Mouse (Mus musculus): ENCODE measurements around the gene Gsta4. TPM values are rescaled to one million over a fixed set of nuclear protein-coding genes. Genes with fewer than 3 reads are reported as not detected.
A peak's percentile ranks its signal among the peaks of the same experiment; 100 is the strongest.
"Not testable (repeated sequence)": the region's sequence is repeated elsewhere in the genome, so short reads cannot be mapped to it uniquely, and the experiment has no call there.

Gene Gsta4
- polyA plus RNA-seq, 1 experiment = 102 TPM

GRCm38 (mm10) chr9:78225304-78225703, 42.7 kb downstream of the Gsta4 start:
- Histone ChIP-seq H3K27me3 (ENCODE audit: control insufficient read depth, insufficient read depth, insufficient read length) (no peaks in the 10 kb centered on the region), H3K36me3 (ENCODE audit: control insufficient read depth, insufficient read depth) (no peaks in the 10 kb centered on the region), H3ac (ENCODE audit: control insufficient read depth, insufficient read length, low read depth) (no peak overlapping the region), H3K79me3 (ENCODE audit: low read depth) (no peaks in the 10 kb centered on the region), H3K79me2 (ENCODE audit: control insufficient read depth, insufficient read depth) (no peaks in the 10 kb centered on the region), H3K4me3 (ENCODE audit: insufficient read depth, poor library complexity, severe bottlenecking) (no peak overlapping the region)
- TF ChIP-seq FOSL1 (IDR thresholded peaks at IDR 0.05; ENCODE audit: insufficient read depth, low read length, poor library complexity, severe bottlenecking) (no peak), USF1 (IDR thresholded peaks at IDR 0.05; ENCODE audit: low read depth) (no peak), MAX (IDR thresholded peaks at IDR 0.05) (no peak), CEBPB (IDR thresholded peaks at IDR 0.05; ENCODE audit: low read depth) (no peak), CTCF (IDR thresholded peaks at IDR 0.05; ENCODE audit: control insufficient read depth, insufficient read depth, insufficient read length) (no peak), MYOG (IDR thresholded peaks at IDR 0.05; ENCODE audit: control insufficient read depth, extremely low read depth, insufficient read length) (no peak), MYOD1 (IDR thresholded peaks at IDR 0.05; ENCODE audit: control insufficient read depth, insufficient read length, low read depth) (no peak)

GRCm38 (mm10) chr9:78228122-78228521, 45.5 kb downstream of the Gsta4 start:
- no peaks in the 10 kb centered on the region for H3K36me3 ChIP-seq (ENCODE audit: control insufficient read depth, insufficient read depth)
- no peaks in the 10 kb centered on the region for H3K79me3 ChIP-seq (ENCODE audit: low read depth)
- H3K4me3 ChIP-seq (ENCODE audit: insufficient read depth, poor library complexity, severe bottlenecking) = no peak overlapping the region
- H3K27me3 ChIP-seq (ENCODE audit: control insufficient read depth, insufficient read depth, insufficient read length) = no peaks in the 10 kb centered on the region
- no peak overlapping the region for H3ac ChIP-seq (ENCODE audit: control insufficient read depth, insufficient read length, low read depth)
- TF ChIP-seq MYOG (IDR thresholded peaks at IDR 0.05; ENCODE audit: control insufficient read depth, extremely low read depth, insufficient read length) (no peak), CTCF (IDR thresholded peaks at IDR 0.05; ENCODE audit: control insufficient read depth, insufficient read depth, insufficient read length) (no peak), FOSL1 (IDR thresholded peaks at IDR 0.05; ENCODE audit: insufficient read depth, low read length, poor library complexity, severe bottlenecking) (no peak)
- H3K79me2 ChIP-seq (ENCODE audit: control insufficient read depth, insufficient read depth) = no peaks in the 10 kb centered on the region

GRCm38 (mm10) chr9:78229658-78230057, 47.1 kb downstream of the Gsta4 start:
- H3K79me3 ChIP-seq (ENCODE audit: low read depth); H3ac ChIP-seq (ENCODE audit: control insufficient read depth, insufficient read length, low read depth); H3K79me2 ChIP-seq (ENCODE audit: control insufficient read depth, insufficient read depth); H3K4me3 ChIP-seq (ENCODE audit: insufficient read depth, poor library complexity, severe bottlenecking); H3K36me3 ChIP-seq (ENCODE audit: control insufficient read depth, insufficient read depth); H3K27me3 ChIP-seq (ENCODE audit: control insufficient read depth, insufficient read depth, insufficient read length): not testable (repeated sequence)

GRCm38 (mm10) chr9:78230461-78230860, 47.9 kb downstream of the Gsta4 start, which contains the start of gene Gsta1:
Gsta1 (plus strand) TSS chr9:78230656.
- not testable (repeated sequence) for H3ac ChIP-seq (ENCODE audit: control insufficient read depth, insufficient read length, low read depth); H3K79me3 ChIP-seq (ENCODE audit: low read depth)

GRCm38 (mm10) chr9:78233121-78233695, 50.6 kb downstream of the Gsta4 start:
- H3K36me3 ChIP-seq (ENCODE audit: control insufficient read depth, insufficient read depth); H3K4me3 ChIP-seq (ENCODE audit: insufficient read depth, poor library complexity, severe bottlenecking); H3K79me2 ChIP-seq (ENCODE audit: control insufficient read depth, insufficient read depth); H3K79me3 ChIP-seq (ENCODE audit: low read depth); H3K27me3 ChIP-seq (ENCODE audit: control insufficient read depth, insufficient read depth, insufficient read length); H3ac ChIP-seq (ENCODE audit: control insufficient read depth, insufficient read length, low read depth): not testable (repeated sequence)

More at GRCm38 (mm10) chr9:78230461-78230860, 47.9 kb downstream of the Gsta4 start, which contains the start of gene Gsta1:
- H3K4me3 ChIP-seq (ENCODE audit: insufficient read depth, poor library complexity, severe bottlenecking); H3K36me3 ChIP-seq (ENCODE audit: control insufficient read depth, insufficient read depth); H3K27me3 ChIP-seq (ENCODE audit: control insufficient read depth, insufficient read depth, insufficient read length); H3K79me2 ChIP-seq (ENCODE audit: control insufficient read depth, insufficient read depth): not testable (repeated sequence)

- H3K4me3 ChIP-seq (ENCODE audit: insufficient read depth, poor library complexity, severe bottlenecking); H3K79me3 ChIP-seq (ENCODE audit: low read depth); H3K79me2 ChIP-seq (ENCODE audit: control insufficient read depth, insufficient read depth); H3ac ChIP-seq (ENCODE audit: control insufficient read depth, insufficient read length, low read depth); H3K27me3 ChIP-seq (ENCODE audit: control insufficient read depth, insufficient read depth, insufficient read length); H3K36me3 ChIP-seq (ENCODE audit: control insufficient read depth, insufficient read depth): not testable (repeated sequence)
- TF ChIP-seq USF1 (IDR thresholded peaks at IDR 0.05; ENCODE audit: low read depth) = peak; percentile 67
- peak; percentile 9 for TF ChIP-seq MAX (IDR thresholded peaks at IDR 0.05)
Measured at GRCm38 (mm10) chr9:78255683-78256470, 73.3 kb downstream of the Gsta4 start.

GRCm38 (mm10) chr9:78256914-78257313, 74.3 kb downstream of the Gsta4 start, which contains the start of gene Gm3776:
Gm3776 (plus strand) TSS chr9:78257129.
- H3ac ChIP-seq (ENCODE audit: control insufficient read depth, insufficient read length, low read depth); H3K79me2 ChIP-seq (ENCODE audit: control insufficient read depth, insufficient read depth); H3K27me3 ChIP-seq (ENCODE audit: control insufficient read depth, insufficient read depth, insufficient read length); H3K4me3 ChIP-seq (ENCODE audit: insufficient read depth, poor library complexity, severe bottlenecking); H3K79me3 ChIP-seq (ENCODE audit: low read depth); H3K36me3 ChIP-seq (ENCODE audit: control insufficient read depth, insufficient read depth): not testable (repeated sequence)

Other genes starting within 250 kb of the Gsta4 start
- gene Gcm1, start 130.8 kb upstream of the Gsta4 start, polyA plus RNA-seq (2012; fragmentation: generic; extraction: Trizol) = not detected
- 17.2 TPM for gene Fbxo9, start 73.7 kb upstream of the Gsta4 start, polyA plus RNA-seq (2012; fragmentation: generic; extraction: Trizol)
- 6.5 TPM for gene Ick, start 73.6 kb upstream of the Gsta4 start, polyA plus RNA-seq (2012; fragmentation: generic; extraction: Trizol)
- 5.2 TPM for gene Gsta1, start 47.9 kb downstream of the Gsta4 start, polyA plus RNA-seq (2012; fragmentation: generic; extraction: Trizol)
- gene Gm3776, start 74.4 kb downstream of the Gsta4 start, polyA plus RNA-seq (2012; fragmentation: generic; extraction: Trizol) = 0.76 TPM
- 0.33 TPM for gene Gm10639, start 107.1 kb downstream of the Gsta4 start, polyA plus RNA-seq (2012; fragmentation: generic; extraction: Trizol)
- not detected for gene Omt2a, start 132.0 kb downstream of the Gsta4 start, polyA plus RNA-seq (2012; fragmentation: generic; extraction: Trizol)
- not detected for gene Omt2b, start 144.8 kb downstream of the Gsta4 start, polyA plus RNA-seq (2012; fragmentation: generic; extraction: Trizol)
- 0.09 TPM for gene Gsta2, start 173.0 kb downstream of the Gsta4 start, polyA plus RNA-seq (2012; fragmentation: generic; extraction: Trizol)
- 0.34 TPM for gene Dppa5a, start 185.4 kb downstream of the Gsta4 start, polyA plus RNA-seq (2012; fragmentation: generic; extraction: Trizol)
- 0.02 TPM for gene Ooep, start 196.0 kb downstream of the Gsta4 start, polyA plus RNA-seq (2012; fragmentation: generic; extraction: Trizol)
- gene Ddx43, start 213.0 kb downstream of the Gsta4 start, polyA plus RNA-seq (2012; fragmentation: generic; extraction: Trizol) = not detected